Mouse (Mus musculus): ENCODE measurements around the gene Noct.

DNA sequence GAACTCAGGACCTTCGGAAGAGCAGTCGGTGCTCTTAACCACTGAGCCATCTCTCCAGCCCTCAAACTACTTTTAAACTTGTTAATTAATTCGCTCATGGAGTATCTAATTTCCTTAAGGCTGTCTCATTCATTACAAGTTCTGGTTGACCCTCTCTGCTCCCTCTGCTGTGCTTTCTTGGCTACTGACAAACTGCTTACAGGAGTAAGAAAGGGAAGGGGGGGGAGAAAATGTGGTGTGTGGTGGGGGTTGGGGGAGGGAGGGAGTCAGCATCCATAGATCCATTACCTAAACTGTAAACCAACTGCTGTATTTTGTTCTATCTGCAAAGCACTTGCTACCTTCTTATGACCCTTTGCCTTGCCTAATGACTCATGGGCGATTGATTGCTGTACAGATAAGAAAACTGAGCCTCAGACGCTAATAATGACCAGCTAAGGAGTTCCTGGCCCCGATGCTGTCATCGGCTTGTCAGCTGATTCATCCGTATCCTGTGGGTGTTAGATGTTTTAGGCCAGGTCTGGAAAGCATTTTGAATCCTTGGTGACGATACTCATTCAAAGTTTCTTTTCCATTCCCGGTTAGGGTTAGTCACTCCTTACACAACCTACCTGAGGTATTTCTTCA lies 1.3 kb upstream of the Noct start:
- TF ChIP-seq CTCF (IDR thresholded peaks at IDR 0.05; ENCODE audit: insufficient read depth, low read length) = no peak
- no peak for TF ChIP-seq POLR2A (IDR thresholded peaks at IDR 0.05; ENCODE audit: borderline replicate concordance, extremely low read depth, low read depth, low read length)
